Comparison of ENCODE assay signal across 27 mouse cellular contexts in the genomic region with DNA sequence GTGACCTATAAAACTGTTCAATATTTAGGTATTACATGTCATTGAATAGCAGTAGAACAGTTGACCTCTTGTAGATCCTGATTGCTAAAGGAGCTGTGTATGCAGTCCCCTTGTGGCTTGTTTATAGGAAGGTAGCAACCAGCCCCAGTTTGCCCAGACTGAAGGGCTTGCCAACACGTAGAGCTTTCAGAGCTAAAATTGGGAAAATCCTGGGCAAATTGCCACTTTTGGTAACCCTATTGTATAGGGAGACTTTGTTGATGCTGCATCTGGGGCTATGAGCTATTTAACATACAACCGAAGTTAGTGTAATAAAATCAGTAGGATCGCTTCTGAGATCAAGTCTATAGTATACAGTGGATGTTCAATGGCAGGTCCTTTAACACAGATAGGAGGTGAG. TPM values are rescaled to one million over a fixed set of nuclear protein-coding genes. Genes with fewer than 3 reads are reported as not detected.
DNase-seq lines count a peak whose midpoint lies in the region; ATAC-seq and TF ChIP-seq lines count a peak whose summit lies in the region.
"Had no signal": no experiment of that assay in that cellular context is flagged by ENCODE, and none has a peak within 500 bp of the region (broad histone marks: within the 10 kb centered on the region; RNA-seq: fewer than 3 reads in every experiment).

No protein-coding gene starts in this region.

- no peak overlapping the region for H3K9ac ChIP-seq in embryonic facial prominence, embryonic 13.5 days
- H3K9ac ChIP-seq: embryonic facial prominence, embryonic 12.5 days; embryonic facial prominence, embryonic 15.5 days; forebrain, embryonic 13.5 days had no signal

- 64% methylated on average over 3 of the region's 3 CpGs for WGBS in embryonic facial prominence, embryonic 13.5 days
- WGBS in embryonic facial prominence, embryonic 10.5 days = 86% methylated on average over 3 of the region's 3 CpGs

- H3K27ac ChIP-seq in embryonic facial prominence, embryonic 13.5 days = 0 out of 2 replicates have a peak overlapping the region, but pooled peaks have one; percentile 48
- H3K27ac ChIP-seq in embryonic facial prominence, embryonic 10.5 days (replicated peaks) = no peak overlapping the region
- H3K27ac ChIP-seq in layer of hippocampus, adult 2 months = peak overlapping the region; percentile 12; the same call in 1 of the 2 replicates
- H3K27ac ChIP-seq: embryonic facial prominence, embryonic 12.5 days; forebrain, embryonic 13.5 days had no signal

- no peak for ATAC-seq in embryonic facial prominence, embryonic 13.5 days (ENCODE audit: insufficient number of reproducible peaks, insufficient read depth, low FRiP score, low TSS enrichment, low read depth)
- ATAC-seq: CD4-positive, CD25-positive, alpha-beta regulatory T cell, adult 4 months; forebrain, embryonic 13.5 days; forebrain, embryonic 16.5 days had no signal

- no peak for TF ChIP-seq POLR2A in brain, embryonic 14.5 days (IDR thresholded peaks at IDR 0.05; ENCODE audit: borderline replicate concordance, extremely low read depth, insufficient read depth, insufficient read length, poor library complexity, severe bottlenecking)

- H3K27me3 ChIP-seq in embryonic facial prominence, embryonic 13.5 days = no peaks in the 10 kb centered on the region
- 0 out of 2 replicates have a peak, but pooled peaks cover 13% of the 10 kb centered on the region for H3K27me3 ChIP-seq in embryonic facial prominence, embryonic 10.5 days (replicated peaks; ENCODE audit: low read depth, poor library complexity, severe bottlenecking)
- H3K27me3 ChIP-seq: embryonic facial prominence, embryonic 12.5 days; embryonic facial prominence, embryonic 15.5 days; forebrain, embryonic 13.5 days had no signal

- no peak for TF ChIP-seq CTCF in layer of hippocampus, adult 2 months (conservative IDR thresholded peaks at IDR 0.05)
- no peak for TF ChIP-seq CTCF in brain, embryonic 14.5 days (IDR thresholded peaks at IDR 0.05; ENCODE audit: borderline replicate concordance, extremely low read depth, insufficient read depth, insufficient read length)

- no peak for DNase-seq in embryonic facial prominence, embryonic 10.5 days (ENCODE audit: low spot score)
- DNase-seq in layer of hippocampus, adult 2 months (ENCODE audit: low spot score in 2 of 2) = no peak
- no peak for DNase-seq in layer of hippocampus, postnatal 36 days
- peak; percentile 36 for DNase-seq in NIH3T3 (ENCODE audit: low read depth)
- peak; percentile 59 for DNase-seq in brain, embryonic 14.5 days (ENCODE audit: low read depth)
- no peak for DNase-seq in kidney, postnatal 10 days
- DNase-seq in testis, postnatal 10 days (ENCODE audit: low spot score) = no peak
- DNase-seq: adrenal gland, adult 8-10 months; adrenal gland, postnatal 14 days; adrenal gland, postnatal 36 days; B cell, adult 2 months; cerebellum, adult 11 months; cerebellum, adult 18-20 months; cerebellum, adult 8-10 months; cerebellum, adult 9-11 months; cerebellum, postnatal 14 days; cerebellum, postnatal 36 days; embryo, embryonic 11 days had no signal

- H3K4me1 ChIP-seq in embryonic facial prominence, embryonic 13.5 days = peaks cover 20% of the 10 kb centered on the region
- H3K4me1 ChIP-seq in embryonic facial prominence, embryonic 10.5 days = peaks cover 16% of the 10 kb centered on the region

- H3K36me3 ChIP-seq in embryonic facial prominence, embryonic 13.5 days = no peaks in the 10 kb centered on the region
- no peaks in the 10 kb centered on the region for H3K36me3 ChIP-seq in embryonic facial prominence, embryonic 10.5 days (replicated peaks)
- H3K36me3 ChIP-seq: embryonic facial prominence, embryonic 12.5 days; embryonic facial prominence, embryonic 15.5 days; G1E had no signal

- H3K4me3 ChIP-seq in embryonic facial prominence, embryonic 13.5 days = no peak overlapping the region
- no peak overlapping the region for H3K4me3 ChIP-seq in embryonic facial prominence, embryonic 10.5 days
- no peak overlapping the region for H3K4me3 ChIP-seq in layer of hippocampus, adult 2 months
- H3K4me3 ChIP-seq: embryonic facial prominence, embryonic 12.5 days; embryonic facial prominence, embryonic 15.5 days; erythroblast, embryonic 14.5 days; forebrain, embryonic 13.5 days had no signal

- H3K4me2 ChIP-seq in embryonic facial prominence, embryonic 13.5 days = no peak overlapping the region
- H3K4me2 ChIP-seq: embryonic facial prominence, embryonic 12.5 days; embryonic facial prominence, embryonic 15.5 days; forebrain, embryonic 13.5 days had no signal

- H3K9me3 ChIP-seq in embryonic facial prominence, embryonic 13.5 days = no peaks in the 10 kb centered on the region
- H3K9me3 ChIP-seq in embryonic facial prominence, embryonic 10.5 days = no peaks in the 10 kb centered on the region
- H3K9me3 ChIP-seq: embryonic facial prominence, embryonic 12.5 days; embryonic facial prominence, embryonic 15.5 days; forebrain, embryonic 13.5 days; G1E had no signal

RNA-seq across cellular contexts. Expression of gene Pyroxd2, which starts 34.5 kb away (rescaled TPM):
- 1.8 and 2.0 TPM in 2 replicates for polyA plus RNA-seq in embryonic facial prominence, embryonic 13.5 days (2015; fragmentation: Nextera tagmentation; extraction: Ambion mirVana)
- polyA plus RNA-seq in embryonic facial prominence, embryonic 10.5 days (2016; fragmentation: Nextera tagmentation; extraction: Ambion mirVana) = 1.00 and 1.0 TPM in 2 replicates
- total RNA-seq in layer of hippocampus, adult 2 months (2021) = 1 to 10 TPM; 2.7 to 3.2 TPM
- 1 to 10 TPM; 2.6 to 3.0 TPM for total RNA-seq in layer of hippocampus, postnatal 36 days (2021)
- 2.5 and 3.2 TPM in 2 replicates for polyA plus RNA-seq in brain, embryonic 14.5 days (2012; rRNA removed)
- total RNA-seq: CH12.LX had no signal

Comparison
In these comparisons a context has a peak if more than half of its experiments do, and no peak if none do; other contexts are left out.
1. DNase-seq: peak in NIH3T3 (single experiment) and brain, embryonic 14.5 days (single experiment); none in embryonic facial prominence, embryonic 10.5 days (single experiment), layer of hippocampus, adult 2 months (0 of 2), layer of hippocampus, postnatal 36 days (0 of 2), kidney, postnatal 10 days (single experiment) and testis, postnatal 10 days (single experiment).